Mouse (Mus musculus) left cerebral cortex, postnatal 25 days (tissue): ENCODE measurements at regions not wholly inside any gene's neighbourhood (a gene's known extent, or its start where the extent isn't known, plus 50 kb on each side); places are given as distances from the start of the nearest gene placed in this dataset.

Experiments used
- DNase-seq, 2 experiments: peaks; one replicate each; pipeline ENCODE4 v3.0.0; 2022; ENCODE audit warnings: low spot score in 2 of 2, mixed read lengths in 1 of 2
- intact Hi-C: fragments of 180-260 bp; cut with DNase I; formaldehyde crosslinking; loops from one replicate; pipeline ENCODE4 v1.15.1; 2025

DNA sequence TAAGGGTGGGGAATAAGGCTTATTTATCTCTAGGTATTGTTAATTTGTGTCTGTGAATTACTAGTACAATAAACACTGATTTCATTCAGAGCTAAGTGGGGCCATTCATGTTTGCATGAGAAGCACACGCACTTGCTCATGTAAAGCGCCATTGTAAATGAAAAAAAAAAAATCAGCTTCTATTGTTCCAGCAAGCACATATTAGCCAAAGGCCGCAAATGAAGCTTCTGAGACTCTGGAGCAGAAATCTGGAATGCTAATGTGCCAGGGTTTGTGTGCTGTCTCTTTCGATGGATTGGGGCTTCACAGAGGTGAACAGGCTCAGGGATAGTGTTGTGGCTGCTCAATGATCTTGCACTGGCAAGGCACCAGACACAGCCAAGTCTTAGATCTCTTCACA is 77.2 kb upstream of the Npy start:
- no peak for DNase-seq
- intact Hi-C loops = no loop called here

DNA sequence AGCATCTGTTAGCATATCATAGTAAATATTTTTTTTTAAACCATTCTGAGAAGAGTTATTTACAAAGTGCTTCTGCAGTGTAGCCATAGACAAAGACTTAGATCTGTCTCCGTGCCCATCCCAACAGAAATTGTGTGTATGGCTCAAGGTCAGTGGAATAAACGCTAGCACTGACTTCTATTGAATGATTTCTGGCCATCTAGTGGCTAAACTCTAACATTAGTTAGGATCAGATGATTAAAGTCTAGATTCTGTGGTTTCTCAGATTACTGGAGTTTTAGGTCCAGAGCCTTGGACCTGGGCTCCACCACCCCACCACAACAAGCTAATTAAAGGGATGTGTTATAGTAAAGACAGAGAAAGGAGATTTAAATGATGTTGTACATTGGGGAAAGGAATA is 72.0 kb upstream of the Npy start:
- DNase-seq = no peak
- intact Hi-C loops = no loop called here

DNA sequence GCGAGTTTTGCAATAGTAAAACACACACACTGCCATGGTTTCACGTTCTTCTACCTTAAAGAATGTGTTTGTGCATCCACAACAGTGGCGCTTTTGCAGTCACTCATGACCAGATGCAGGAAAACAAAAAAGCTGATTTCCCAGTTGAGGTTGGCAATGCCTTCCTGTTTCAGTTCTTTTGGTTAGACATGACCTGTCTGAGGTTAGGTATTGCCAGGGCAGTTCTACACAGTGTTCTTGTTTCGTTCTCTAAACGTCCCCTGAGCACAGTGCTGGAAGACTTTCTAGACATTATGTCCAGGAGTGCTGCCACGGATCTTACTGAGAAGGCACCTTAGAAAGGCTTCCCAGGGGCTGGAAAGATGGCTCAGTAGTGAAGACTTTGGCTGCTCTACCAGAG is 62.9 kb upstream of the Npy start:
- intact Hi-C loops = no loop called here
- no peak for DNase-seq

DNA sequence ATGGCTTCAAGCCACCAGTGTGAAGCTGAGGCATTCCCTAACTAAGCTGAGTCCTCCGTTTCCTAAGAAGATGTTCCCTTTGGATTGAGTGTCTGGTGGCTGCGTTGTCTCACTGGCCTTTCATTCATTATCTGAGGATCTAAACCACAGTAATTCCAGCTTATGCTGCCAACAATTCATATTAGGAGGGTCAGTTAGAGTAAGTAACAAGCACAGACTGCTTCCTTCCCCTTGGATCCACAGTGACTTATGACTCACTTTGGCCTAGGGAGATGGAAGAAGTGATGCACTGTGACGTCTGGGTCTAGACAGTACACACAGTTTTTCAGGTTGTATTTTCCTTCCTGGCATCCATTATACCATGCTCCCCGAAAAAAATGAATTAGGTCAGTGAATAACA is 57.8 kb upstream of the Npy start:
- intact Hi-C loops = no loop called here

DNA sequence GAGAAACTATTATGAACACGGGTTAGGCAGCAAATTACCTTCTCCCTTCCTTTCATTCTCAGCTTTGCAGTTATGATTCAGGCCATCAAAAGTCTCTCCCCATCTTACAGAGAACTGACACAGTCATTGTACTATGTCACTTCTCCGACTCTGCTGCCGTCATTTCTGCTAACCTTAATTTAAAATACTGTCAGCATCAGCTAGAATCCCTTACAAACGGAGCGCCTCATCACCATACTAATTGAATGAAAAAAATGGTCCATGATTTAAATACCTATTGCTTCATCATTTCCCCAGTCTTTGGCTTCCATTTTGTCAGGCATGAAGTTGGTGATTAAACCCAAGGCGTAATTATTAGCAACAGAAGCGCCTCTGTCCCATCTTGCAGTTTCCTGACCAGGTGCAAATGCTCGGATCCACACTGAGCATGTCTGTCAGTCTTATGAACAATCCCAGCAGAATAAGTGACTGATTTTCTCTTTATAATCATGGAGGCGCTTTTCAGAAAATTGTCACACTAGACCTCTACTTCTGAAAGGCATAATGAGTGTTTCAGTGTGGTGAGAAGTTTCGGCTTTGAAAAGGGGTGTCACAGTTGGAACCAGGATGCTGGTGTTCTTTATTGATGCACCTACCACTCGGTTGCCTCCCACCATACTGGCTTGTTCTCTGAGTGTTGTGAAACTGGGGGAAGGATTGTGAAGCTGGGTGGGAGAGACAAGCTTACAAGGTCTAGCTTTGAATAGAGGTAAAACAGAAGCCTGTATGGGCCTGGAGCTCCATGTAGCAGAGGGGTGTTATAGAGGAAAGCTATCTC is 52.4 kb upstream of the Npy start:
- no peak for DNase-seq
- intact Hi-C loops = no loop called here

More for the DNA sequence above, 57.8 kb upstream of the Npy start:
- no peak for DNase-seq
